Mouse (Mus musculus): ENCODE data around the gene Susd3. TPM values are rescaled to one million over a fixed set of nuclear protein-coding genes. Genes with fewer than 3 reads are reported as not detected.

The Susd3 gene
- polyA plus RNA-seq, 1 experiment = 6.2 TPM

GRCm38 (mm10) chr13:49215504-49216219 lies 32.8 kb downstream of the Susd3 start, which contains the start of gene Card19:
Card19 (minus strand) TSS chr13:49216037.
- 1% methylated on average over 78 of the region's 78 CpGs for WGBS
- DNase-seq (ENCODE audit: low read depth, low spot score) = peak; percentile 86

DNA sequence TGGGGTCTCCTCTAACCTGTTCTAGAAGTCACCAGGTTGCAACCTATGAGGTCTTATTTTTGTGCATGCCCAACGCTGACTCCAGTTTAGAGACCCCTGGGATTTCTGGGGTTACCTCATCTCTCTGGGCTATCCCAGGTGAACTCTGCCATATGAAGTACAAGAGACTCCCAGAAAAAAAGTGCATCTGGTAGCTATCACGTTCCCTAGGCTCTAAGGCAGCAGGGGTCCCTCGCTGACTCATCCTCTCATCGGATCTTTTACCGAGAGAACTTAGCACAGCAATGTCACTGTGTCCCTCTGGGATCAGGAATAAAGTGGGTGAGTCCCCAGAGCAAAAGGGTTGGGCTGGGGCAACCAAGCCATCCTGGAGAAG lies 33.4 kb downstream of the Susd3 start:
- no peak for DNase-seq (ENCODE audit: low read depth, low spot score)
- WGBS = 11% methylated on average over 5 of the region's 5 CpGs

DNA sequence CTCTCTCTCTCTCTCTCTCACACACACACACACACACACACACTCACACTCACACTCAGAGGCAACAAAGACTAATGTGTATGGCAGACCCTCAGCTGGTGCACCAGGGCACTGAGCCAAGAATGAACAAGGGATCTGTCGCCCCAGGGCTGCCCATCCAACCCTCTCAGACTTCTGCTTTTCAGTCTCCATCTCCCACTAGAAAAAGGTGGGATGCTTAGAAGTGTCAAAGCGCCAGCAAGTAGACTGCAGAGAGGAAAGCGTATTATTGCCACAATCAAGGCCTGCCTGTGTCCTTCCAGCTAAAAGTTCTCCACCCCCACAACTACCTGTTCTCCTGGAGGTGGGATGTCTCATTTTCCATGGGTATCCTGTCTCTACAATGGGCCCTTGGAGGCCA lies 34.1 kb downstream of the Susd3 start:
- WGBS = 76% methylated on average over 3 of the region's 3 CpGs
- no peak for DNase-seq (ENCODE audit: low read depth, low spot score)

GRCm38 (mm10) chr13:49213531-49213932 lies 35.0 kb downstream of the Susd3 start:
- 26% methylated on average over 4 of the region's 4 CpGs for WGBS
- DNase-seq (ENCODE audit: low read depth, low spot score) = no peak

DNA sequence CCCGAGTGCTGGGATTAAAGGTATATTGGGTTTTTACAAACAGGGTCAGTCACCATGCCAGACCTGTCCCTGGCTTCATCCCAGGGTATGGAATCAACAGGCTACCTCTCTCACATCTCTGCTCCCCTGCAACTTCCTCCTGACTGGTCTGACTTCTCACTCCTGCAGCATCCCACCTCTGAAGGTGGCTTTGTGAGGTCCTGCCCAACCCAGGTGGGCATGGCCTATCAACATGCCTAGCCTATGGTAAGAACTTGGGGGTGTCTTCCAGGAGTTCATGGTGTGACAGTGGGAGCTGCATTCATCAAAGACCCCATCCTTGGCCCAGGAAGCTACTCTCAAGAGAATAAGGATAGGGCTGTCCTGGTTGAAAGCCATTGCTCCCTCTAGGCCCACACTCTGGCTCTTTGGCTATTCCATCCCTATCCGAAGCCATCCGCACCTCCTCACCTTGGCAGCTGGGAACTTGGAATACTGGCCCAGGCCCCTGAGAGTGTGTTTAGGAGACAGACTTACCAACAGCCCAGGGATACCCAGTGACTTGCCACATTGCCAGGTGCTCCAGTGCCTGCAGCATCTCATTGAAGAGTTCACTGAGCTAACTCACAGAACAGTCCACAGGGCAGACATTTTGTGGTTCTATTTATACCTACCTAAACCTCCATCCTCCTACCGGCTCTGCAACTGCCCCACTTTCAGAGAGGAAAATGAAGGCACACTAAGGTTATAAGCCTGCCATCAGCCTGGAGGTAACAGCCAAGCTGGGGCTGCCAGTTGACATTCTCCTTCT lies 35.6 kb downstream of the Susd3 start:
- WGBS = 89% methylated on average over 4 of the region's 4 CpGs
- DNase-seq (ENCODE audit: low read depth, low spot score) = no peak

- no peak for DNase-seq (ENCODE audit: low read depth, low spot score)
- 79% methylated on average over 7 of the region's 7 CpGs for WGBS
These were observed 39.2 kb downstream of the Susd3 start for GRCm38 (mm10) chr13:49209306-49209705.

DNA sequence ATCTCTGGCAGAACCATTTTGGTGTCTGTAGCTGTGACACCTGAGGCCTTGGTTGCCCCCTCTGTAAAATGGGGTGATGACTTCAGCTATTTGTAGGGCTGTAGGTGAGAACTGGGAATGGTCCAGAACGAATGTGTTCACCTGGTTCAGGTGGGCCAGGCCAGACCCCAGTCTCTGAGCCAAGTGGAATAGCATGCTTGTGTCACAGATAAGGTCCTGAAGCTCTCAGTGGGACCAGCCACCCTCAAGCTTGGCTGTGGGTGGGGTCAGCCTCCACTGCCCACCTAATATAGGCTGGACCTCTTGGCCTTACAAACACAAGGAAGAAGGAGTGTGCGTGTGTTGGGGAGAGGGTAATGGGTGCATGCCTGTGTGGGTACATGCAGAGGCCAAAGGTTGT lies 42.2 kb downstream of the Susd3 start:
- 98% methylated on average over 2 of the region's 2 CpGs for WGBS
- no peak for DNase-seq (ENCODE audit: low read depth, low spot score)

- 47% methylated on average over 13 of the region's 13 CpGs for WGBS
- no peak for DNase-seq (ENCODE audit: low read depth, low spot score)
These were observed 43.0 kb downstream of the Susd3 start for GRCm38 (mm10) chr13:49205381-49205998.

DNA sequence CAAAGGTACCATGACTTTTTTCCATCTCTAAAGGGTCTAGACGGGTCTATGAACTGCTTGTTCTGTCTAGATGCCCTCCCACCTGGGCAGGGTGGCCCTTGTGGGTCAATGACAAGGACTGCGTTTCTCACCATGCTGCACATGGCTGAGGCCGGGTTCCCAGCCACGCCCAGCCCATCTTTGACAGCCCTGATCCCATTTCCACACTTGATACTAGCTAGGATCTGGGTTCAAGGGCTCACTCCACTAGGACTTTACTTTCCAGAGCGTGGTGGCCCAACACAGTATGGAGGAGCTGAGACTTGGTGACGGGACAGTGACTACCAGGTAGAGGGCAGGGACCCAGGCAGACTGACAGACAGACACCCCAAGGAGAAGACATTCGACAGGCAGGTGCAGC lies 46.0 kb downstream of the Susd3 start:
- DNase-seq (ENCODE audit: low read depth, low spot score) = no peak
- 94% methylated on average over 7 of the region's 7 CpGs for WGBS

DNA sequence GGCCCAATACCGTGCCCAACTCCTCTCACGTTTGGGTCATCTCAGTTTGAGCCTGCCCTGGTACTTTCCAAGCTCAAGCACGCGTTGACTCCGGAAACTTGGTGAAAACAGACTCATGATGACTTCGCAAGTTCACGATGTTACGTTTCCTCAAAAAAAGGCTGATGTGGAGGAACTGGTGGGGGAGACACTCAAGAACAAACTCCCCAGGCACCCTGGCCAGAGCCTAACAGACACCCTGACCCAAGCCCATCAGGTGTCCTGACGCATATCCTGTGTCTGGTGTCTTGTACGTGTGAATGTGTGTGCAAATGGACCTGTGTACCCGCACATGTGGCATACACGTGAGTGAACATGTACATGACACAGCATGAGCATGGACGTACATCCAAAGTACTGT lies 47.8 kb downstream of the Susd3 start:
- WGBS = 87% methylated on average over 13 of the region's 13 CpGs
- no peak for DNase-seq (ENCODE audit: low read depth, low spot score)

GRCm38 (mm10) chr13:49199891-49200290 lies 48.6 kb downstream of the Susd3 start:
- whole genome bisulfite sequencing = 92% methylated on average over 7 of the region's 7 CpGs
- DNase-seq (ENCODE audit: low read depth, low spot score) = no peak

DNA sequence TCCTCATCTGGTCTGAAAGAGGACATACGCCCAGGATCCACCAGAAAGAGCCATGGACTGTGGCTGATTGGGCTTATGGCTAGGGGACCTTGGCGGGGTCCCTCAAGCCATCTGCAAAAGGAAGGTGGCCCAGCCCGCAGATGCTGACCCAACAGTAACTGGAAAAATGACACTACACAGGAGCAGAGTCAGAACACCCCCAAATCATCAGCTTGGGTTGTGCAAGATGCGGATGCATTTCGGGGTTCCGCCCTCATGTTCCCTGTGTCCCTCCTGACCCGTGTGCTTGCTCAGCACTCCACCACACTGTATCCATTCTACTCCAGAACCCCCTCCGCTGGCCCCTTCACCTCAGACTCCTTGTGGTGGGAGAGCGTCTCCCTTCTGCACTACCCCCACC lies 49.8 kb downstream of the Susd3 start:
- WGBS = 90% methylated on average over 9 of the region's 9 CpGs
- no peak for DNase-seq (ENCODE audit: low read depth, low spot score)

- WGBS = 76% methylated on average over 6 of the region's 6 CpGs
- no peak for DNase-seq (ENCODE audit: low read depth, low spot score)
These were observed 51.7 kb downstream of the Susd3 start for GRCm38 (mm10) chr13:49196766-49197165.

- WGBS = 80% methylated on average over 5 of the region's 5 CpGs
- DNase-seq (ENCODE audit: low read depth, low spot score) = no peak
These were observed 52.3 kb downstream of the Susd3 start for GRCm38 (mm10) chr13:49196211-49196610.

DNA sequence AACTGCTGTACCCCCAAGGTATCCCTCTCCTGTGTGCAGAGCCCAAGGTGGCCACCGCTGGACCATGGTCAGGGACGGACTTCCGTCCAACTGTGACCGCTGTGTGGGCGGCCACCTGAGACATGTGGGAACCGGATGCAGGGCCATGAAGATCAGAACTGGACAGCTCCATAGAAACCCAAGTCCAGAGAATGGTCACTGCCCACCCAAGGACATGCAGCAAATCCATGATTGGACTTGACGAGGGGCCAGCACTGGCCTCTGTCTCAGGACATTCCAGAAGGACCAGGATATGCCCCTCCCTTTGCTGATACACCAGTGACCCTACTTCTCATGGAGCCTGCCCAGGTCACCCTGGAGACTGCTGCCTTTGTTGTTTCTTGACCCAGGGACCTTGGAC lies 52.9 kb downstream of the Susd3 start:
- no peak for DNase-seq (ENCODE audit: low read depth, low spot score)
- 93% methylated on average over 7 of the region's 7 CpGs for WGBS

GRCm38 (mm10) chr13:49194811-49195210 lies 53.7 kb downstream of the Susd3 start:
- DNase-seq (ENCODE audit: low read depth, low spot score) = no peak
- 94% methylated on average over 13 of the region's 13 CpGs for WGBS

- WGBS = 95% methylated on average over 17 of the region's 17 CpGs
- DNase-seq (ENCODE audit: low read depth, low spot score) = no peak
These were observed 54.9 kb downstream of the Susd3 start for GRCm38 (mm10) chr13:49193650-49194049.

GRCm38 (mm10) chr13:49192156-49192855 lies 56.2 kb downstream of the Susd3 start:
- WGBS = 80% methylated on average over 16 of the region's 16 CpGs
- DNase-seq (ENCODE audit: low read depth, low spot score) = no peak

DNA sequence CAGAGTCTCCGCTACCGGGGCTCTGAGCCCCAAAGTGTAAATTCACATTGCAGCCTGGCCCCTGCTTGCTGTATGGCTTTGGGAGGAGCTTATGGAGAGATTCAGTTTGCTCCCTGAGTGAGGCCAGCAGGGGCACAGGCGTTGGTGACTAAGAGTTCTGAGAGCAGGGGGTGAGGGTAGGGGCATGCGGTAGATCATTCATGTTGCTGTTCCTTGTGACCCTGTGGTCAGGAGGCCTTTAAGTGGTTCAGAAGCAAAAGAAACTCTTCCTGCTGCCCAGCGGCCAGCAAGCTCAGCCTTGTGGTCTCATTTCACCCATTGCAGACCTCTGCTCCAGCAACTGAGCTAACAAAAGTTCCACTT lies 56.9 kb downstream of the Susd3 start:
- WGBS = 85% methylated on average over 5 of the region's 5 CpGs
- DNase-seq (ENCODE audit: low read depth, low spot score) = no peak

Measured in large intestine, adult 2 months (tissue).